In the genomic region with DNA sequence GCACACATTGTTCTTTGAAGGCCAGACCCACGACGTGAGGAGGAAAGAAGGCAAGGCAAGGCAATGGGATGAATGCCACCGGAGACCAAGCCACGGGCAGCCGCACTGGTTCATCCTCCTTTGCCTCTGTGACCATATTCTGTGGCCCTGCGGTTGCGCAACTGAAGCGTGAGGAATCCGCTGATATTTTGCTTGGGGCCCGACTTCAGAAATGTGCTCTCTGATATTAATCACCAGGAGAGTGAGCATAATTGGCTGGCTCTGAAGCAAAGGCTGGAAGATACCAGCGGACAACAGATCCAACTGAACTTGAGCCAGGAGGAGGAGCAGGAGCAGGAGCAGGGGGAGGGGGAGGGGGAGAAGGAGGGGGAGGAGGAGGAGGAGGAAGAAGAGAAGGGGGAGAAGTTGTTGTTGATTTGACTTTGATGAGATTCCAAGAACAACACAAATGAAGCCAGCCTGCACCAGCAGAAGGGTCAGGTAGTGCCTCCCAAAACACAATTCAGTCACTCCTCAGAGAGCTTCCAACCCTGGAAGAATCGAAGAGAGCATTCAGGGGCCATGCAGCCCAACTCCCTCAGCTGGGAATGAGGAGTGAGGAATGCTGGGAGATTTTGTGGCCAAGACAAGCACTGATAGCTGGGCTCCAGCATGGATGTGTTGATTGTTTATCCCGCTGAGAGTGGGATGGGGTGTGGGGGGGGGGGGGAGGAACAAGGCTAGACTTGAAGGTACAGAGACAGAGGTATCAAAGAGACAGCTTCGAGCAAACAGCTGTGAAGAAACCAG, we compare ENCODE assay signal across 10 mouse cellular contexts. TPM values are rescaled to one million over a fixed set of nuclear protein-coding genes. Genes with fewer than 3 reads are reported as not detected.
DNase-seq lines count a peak whose midpoint lies in the region; ATAC-seq and TF ChIP-seq lines count a peak whose summit lies in the region.
"Had no signal": no experiment of that assay in that cellular context is flagged by ENCODE, and none has a peak within 500 bp of the region (broad histone marks: within the 10 kb centered on the region; RNA-seq: fewer than 3 reads in every experiment).

No protein-coding gene starts in this region.

- no peak overlapping the region for H3K4me3 ChIP-seq in heart, postnatal 0 days (ENCODE audit: low read depth, low read length)
- H3K4me3 ChIP-seq in myocyte, result no peak overlapping the region
- H3K4me3 ChIP-seq in stomach, postnatal 0 days (ENCODE audit: low read depth, low read length), result no peak overlapping the region
- H3K4me3 ChIP-seq: limb, embryonic 12.5 days had no signal

- no peak overlapping the region for H3K27ac ChIP-seq in heart, postnatal 0 days (ENCODE audit: low read depth)
- H3K27ac ChIP-seq in stomach, postnatal 0 days (replicated peaks), result no peak overlapping the region
- H3K27ac ChIP-seq: limb, embryonic 12.5 days had no signal

- H3K27me3 ChIP-seq in heart, postnatal 0 days (ENCODE audit: control insufficient read depth, insufficient read depth, low read length), result no peaks in the 10 kb centered on the region
- H3K27me3 ChIP-seq in myocyte (ENCODE audit: control insufficient read depth, insufficient read depth, insufficient read length), result no peaks in the 10 kb centered on the region
- no peaks in the 10 kb centered on the region for H3K27me3 ChIP-seq in stomach, postnatal 0 days (ENCODE audit: control insufficient read depth, insufficient read depth, low read length)
- H3K27me3 ChIP-seq: limb, embryonic 12.5 days had no signal

- TF ChIP-seq CTCF in heart, postnatal 0 days (IDR thresholded peaks at IDR 0.05; ENCODE audit: low read depth), result no peak
- no peak for TF ChIP-seq CTCF in stomach, postnatal 0 days (IDR thresholded peaks at IDR 0.05; ENCODE audit: low read depth)

- peak; percentile 41; the same call in 1 of the 2 replicates for ATAC-seq in cerebellum, adult (ENCODE audit: insufficient number of reproducible peaks, low FRiP score, low TSS enrichment)
- ATAC-seq in heart, postnatal 0 days (ENCODE audit: insufficient read depth, low read depth), result no peak
- no peak; the same call in 1 of the 2 replicates for ATAC-seq in stomach, postnatal 0 days (ENCODE audit: low FRiP score, low TSS enrichment)

- TF ChIP-seq EP300 in heart, postnatal 0 days (IDR thresholded peaks at IDR 0.05; ENCODE audit: low read depth), result no peak
- TF ChIP-seq EP300 in stomach, postnatal 0 days (optimal IDR thresholded peaks at IDR 0.05), result no peak

- peak overlapping the region; percentile 19; the same call in 1 of the 2 replicates for H3K4me2 ChIP-seq in heart, postnatal 0 days (ENCODE audit: low read depth, low read length)
- no peak overlapping the region for H3K4me2 ChIP-seq in myocyte (ENCODE audit: low read depth)
- H3K4me2 ChIP-seq in stomach, postnatal 0 days (replicated peaks; ENCODE audit: low read depth), result no peak overlapping the region
- H3K4me2 ChIP-seq: limb, embryonic 12.5 days had no signal

- 61% methylated on average over 14 of the region's 14 CpGs for WGBS in heart, postnatal 0 days
- 56% methylated on average over 14 of the region's 14 CpGs for WGBS in stomach, postnatal 0 days

- no peaks in the 10 kb centered on the region for H3K79me2 ChIP-seq in myocyte (ENCODE audit: control insufficient read depth, insufficient read depth)

- no peak overlapping the region for H3ac ChIP-seq in myocyte (ENCODE audit: control insufficient read depth, insufficient read length)

- H3K4me1 ChIP-seq in heart, postnatal 0 days (ENCODE audit: control insufficient read depth, insufficient read depth), result no peaks in the 10 kb centered on the region
- no peaks in the 10 kb centered on the region; the same call in 1 of the 2 replicates for H3K4me1 ChIP-seq in stomach, postnatal 0 days (replicated peaks; ENCODE audit: control insufficient read depth, insufficient read depth)
- H3K4me1 ChIP-seq: limb, embryonic 12.5 days had no signal

- DNase-seq in cerebellum, adult 8-10 months, result no peak
- DNase-seq in testis, postnatal 14 days (ENCODE audit: low spot score), result peak; percentile 36
- DNase-seq in testis, postnatal 10 days (ENCODE audit: low spot score), result no peak
- peak; percentile 7 for DNase-seq in heart, postnatal 0 days (ENCODE audit: low spot score)
- no peak for DNase-seq in stomach, postnatal 0 days (ENCODE audit: low spot score)
- DNase-seq in layer of hippocampus, adult 11-12 months (ENCODE audit: low spot score), result no peak
- DNase-seq: right cerebral cortex, adult 18-20 months had no signal

- no peak overlapping the region for H3K9ac ChIP-seq in heart, postnatal 0 days (replicated peaks; ENCODE audit: low read depth, low read length)
- H3K9ac ChIP-seq in stomach, postnatal 0 days (ENCODE audit: low read length), result no peak overlapping the region
- H3K9ac ChIP-seq: limb, embryonic 12.5 days had no signal

- H3K9me3 ChIP-seq in heart, postnatal 0 days (replicated peaks; ENCODE audit: control insufficient read depth, low read length), result no peaks in the 10 kb centered on the region
- H3K9me3 ChIP-seq in stomach, postnatal 0 days (ENCODE audit: control insufficient read depth, low read length), result no peaks in the 10 kb centered on the region
- H3K9me3 ChIP-seq: limb, embryonic 12.5 days had no signal

- no peak for TF ChIP-seq POLR2A in myocyte (IDR thresholded peaks at IDR 0.05; ENCODE audit: insufficient read length, low read depth)

- H3K36me3 ChIP-seq in heart, postnatal 0 days (replicated peaks; ENCODE audit: control insufficient read depth, insufficient read depth, low read length), result no peaks in the 10 kb centered on the region
- H3K36me3 ChIP-seq in myocyte (ENCODE audit: control insufficient read depth, insufficient read depth), result no peaks in the 10 kb centered on the region
- no peaks in the 10 kb centered on the region for H3K36me3 ChIP-seq in stomach, postnatal 0 days (ENCODE audit: control insufficient read depth, insufficient read depth, low read length)
- H3K36me3 ChIP-seq: limb, embryonic 12.5 days had no signal

TF ChIP-seq in myocyte, 11 proteins besides CTCF, POLR2A, EP300 and RAD21:
- TF ChIP-seq CEBPB (IDR thresholded peaks at IDR 0.05; ENCODE audit: insufficient read depth, poor library complexity, severe bottlenecking) (peak; percentile 67; the same call in 1 of the 2 replicates), MYOD1 (IDR thresholded peaks at IDR 0.05; ENCODE audit: control insufficient read depth in 1 of 3, insufficient read length in 2 of 3, low read depth in 2 of 3) (no peak)

RNA-seq across cellular contexts. Expression of a gene that starts 6.2 kb away (rescaled TPM):
- total RNA-seq in heart, postnatal 0 days (2014; rRNA removed; ENCODE audit: low replicate concordance), result 81.4 and 92.7 TPM in 2 replicates
- polyA plus RNA-seq in heart, postnatal 0 days (2015; fragmentation: Nextera tagmentation; extraction: Ambion mirVana), result 60.0 and 65.8 TPM in 2 replicates
- polyA plus RNA-seq in myocyte (2012; fragmentation: generic; extraction: Trizol), result 9.0 TPM
- polyA plus RNA-seq in stomach, postnatal 0 days (2015; fragmentation: Nextera tagmentation; extraction: Ambion mirVana), result 63.5 and 66.8 TPM in 2 replicates

Comparison
In these comparisons a context has a peak if more than half of its experiments do, and no peak if none do; other contexts are left out.
1. DNase-seq: peak in testis, postnatal 14 days (single experiment) and heart, postnatal 0 days (single experiment); none in cerebellum, adult 8-10 months (single experiment), testis, postnatal 10 days (single experiment), stomach, postnatal 0 days (single experiment) and layer of hippocampus, adult 11-12 months (single experiment).